Mouse (Mus musculus) G1E-ER4 (cell line): ENCODE results near the gene Odaph. TPM values are rescaled to one million over a fixed set of nuclear protein-coding genes. Genes with fewer than 3 reads are reported as not detected.

Experiments
- GATA1 ChIP-seq: IDR thresholded peaks from one replicate; pipeline ENCODE4 v1.8.0; 2012; ENCODE audit warnings: low read length, inconsistent platforms
- polyA plus RNA-seq: library from polyadenylated mRNA; stranded (reverse); fragments of >175 nt; gene quantifications from 2 replicates; pipeline ENCODE4 v1.2.3, GENCODE M21; 2012

The Odaph gene
- not detected in 2 replicates for polyA plus RNA-seq

DNA sequence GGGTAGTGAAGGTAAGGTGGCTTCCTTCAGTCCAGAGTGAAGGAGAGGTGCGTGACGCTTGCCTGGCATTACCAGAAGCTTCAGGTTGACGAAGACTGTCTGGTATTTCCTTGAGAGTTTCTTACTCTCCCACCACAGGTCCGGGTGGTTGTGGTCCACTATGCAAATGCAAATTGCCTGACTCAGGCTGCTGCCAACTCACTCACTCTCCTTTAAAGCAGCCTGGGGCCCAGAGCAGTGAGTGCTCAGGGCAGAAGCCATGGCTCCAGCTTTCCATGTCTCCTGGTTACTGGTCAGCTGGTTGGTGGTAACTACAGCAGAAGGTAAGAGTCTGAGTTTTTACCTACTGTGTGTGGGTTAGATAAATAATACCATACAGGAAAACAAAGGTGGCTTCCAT is at the start of gene Odaph:
Gene Odaph (plus strand): TSS at position 240 of the 400 bp plus-strand sequence.
- no peak for TF ChIP-seq GATA1

GRCm38 (mm10) chr5:91947008-91947407 is 40.3 kb upstream of the Odaph start:
- no peak for TF ChIP-seq GATA1

- TF ChIP-seq GATA1 = no peak
Observed at GRCm38 (mm10) chr5:91949441-91949840, 37.8 kb upstream of the Odaph start.

GRCm38 (mm10) chr5:91951404-91951803 is 35.9 kb upstream of the Odaph start:
- TF ChIP-seq GATA1 = no peak

DNA sequence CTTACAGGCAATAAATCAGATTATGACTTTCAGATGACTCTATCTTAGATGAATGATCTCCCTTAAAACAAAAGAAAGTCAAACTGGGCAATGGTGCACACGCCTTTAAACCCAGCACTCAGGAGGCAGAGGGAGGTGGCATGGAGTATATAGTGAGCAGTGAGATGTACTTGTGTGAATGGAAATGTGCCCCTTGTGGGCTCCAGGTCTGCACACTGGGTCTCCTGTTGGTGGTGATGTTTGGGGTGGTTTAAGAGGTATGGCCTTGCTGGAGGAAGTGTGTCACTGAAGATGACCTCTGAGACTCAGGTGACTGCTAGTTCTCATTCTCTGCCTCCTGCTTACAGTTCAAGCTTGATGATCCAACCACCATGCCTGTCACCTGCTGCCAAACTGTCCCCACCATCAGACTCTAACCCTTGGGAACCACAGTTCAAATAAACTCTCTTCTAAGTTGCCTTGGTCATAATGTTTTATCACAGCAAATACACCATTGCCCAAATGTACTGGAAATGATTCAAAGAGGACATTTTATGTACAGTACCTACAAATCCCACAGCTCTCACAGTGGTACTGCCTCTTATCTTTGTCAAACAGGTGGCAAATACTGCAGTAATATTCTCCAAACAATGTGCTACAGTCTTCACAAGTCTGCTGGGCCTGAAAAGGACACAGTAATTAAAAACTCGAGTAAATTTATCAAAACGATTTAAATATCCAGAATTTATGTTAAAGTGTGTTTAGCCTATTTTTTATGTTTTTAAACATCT is 30.1 kb upstream of the Odaph start:
- TF ChIP-seq GATA1 = no peak

GRCm38 (mm10) chr5:91959096-91959495 is 28.2 kb upstream of the Odaph start:
- no peak for TF ChIP-seq GATA1

DNA sequence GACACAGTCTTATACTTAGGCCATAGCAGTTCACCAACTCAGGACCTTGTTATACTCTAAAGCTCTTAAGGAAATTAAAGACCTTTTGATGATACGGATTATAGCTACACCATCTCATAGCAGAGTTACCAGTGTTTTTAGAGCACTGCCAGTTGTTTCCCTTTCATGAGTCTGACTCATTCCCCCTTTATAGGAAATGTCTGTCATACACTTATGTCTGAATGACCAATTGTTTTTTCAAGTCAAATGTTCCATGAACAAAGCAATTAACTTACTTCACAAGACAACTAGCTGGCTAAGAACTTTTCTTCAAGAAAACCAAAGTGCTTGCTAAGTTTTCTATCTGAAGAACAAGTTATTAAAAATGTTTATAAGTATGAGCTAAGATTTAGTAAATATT is 27.3 kb upstream of the Odaph start:
- no peak for TF ChIP-seq GATA1

GRCm38 (mm10) chr5:91960606-91961254 is 26.5 kb upstream of the Odaph start:
- no peak for TF ChIP-seq GATA1

GRCm38 (mm10) chr5:91961370-91961769 is 25.9 kb upstream of the Odaph start:
- TF ChIP-seq GATA1 = no peak

GRCm38 (mm10) chr5:91962259-91962638 is 25.0 kb upstream of the Odaph start:
- no peak for TF ChIP-seq GATA1

DNA sequence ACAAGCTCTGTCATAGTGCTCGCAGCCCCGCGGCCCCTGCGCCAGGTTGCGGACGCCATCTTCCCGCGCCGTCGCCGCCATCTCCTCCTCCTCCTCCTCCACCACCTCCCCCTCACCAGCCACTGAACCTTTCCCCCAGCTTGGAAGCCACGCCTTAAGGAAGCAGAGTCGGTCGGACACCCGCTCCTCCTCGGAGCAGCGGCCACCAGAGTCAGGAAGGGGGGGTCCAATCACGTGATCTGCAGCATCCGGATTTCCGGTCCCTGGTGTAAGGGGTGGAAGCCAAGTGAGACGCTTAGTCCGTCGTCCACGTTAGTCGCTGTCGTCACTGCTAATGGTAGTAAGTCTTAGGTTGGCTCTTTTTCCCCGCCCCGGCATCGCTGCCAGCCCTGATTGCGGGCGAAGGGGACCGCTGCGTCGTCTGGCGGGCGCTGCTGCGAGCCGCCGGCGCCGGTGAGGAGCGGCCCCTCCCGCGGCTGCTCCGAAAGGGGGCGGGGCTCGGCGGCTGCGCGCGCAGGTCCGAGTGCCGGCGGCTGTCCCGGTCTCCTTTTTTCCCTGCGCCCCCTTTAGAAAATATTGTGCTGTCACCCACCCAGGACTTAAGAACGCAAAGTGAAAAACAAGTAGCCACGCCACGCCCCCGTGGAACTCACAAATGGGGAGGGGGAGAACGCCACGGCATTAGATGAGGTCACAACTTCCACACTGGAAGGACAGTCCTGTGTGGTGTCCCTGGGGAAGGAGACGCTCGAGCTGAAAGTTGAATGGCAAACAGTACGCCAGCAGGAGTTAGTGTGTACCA is 24.4 kb upstream of the Odaph start, which contains the start of gene Rchy1:
Gene Rchy1 (minus strand): TSS at position 430 of the 802 bp plus-strand sequence.
- no peak for TF ChIP-seq GATA1

- TF ChIP-seq GATA1 = no peak
Observed at GRCm38 (mm10) chr5:91972046-91972445, 15.2 kb upstream of the Odaph start.

- TF ChIP-seq GATA1 = no peak
Observed at GRCm38 (mm10) chr5:91974002-91974401, 13.3 kb upstream of the Odaph start.

GRCm38 (mm10) chr5:91975758-91976157 is 11.5 kb upstream of the Odaph start:
- no peak for TF ChIP-seq GATA1

- TF ChIP-seq GATA1 = no peak
Observed at GRCm38 (mm10) chr5:91976566-91977396, 10.5 kb upstream of the Odaph start.
